Mouse (Mus musculus) hindbrain, postnatal 0 days (tissue): ENCODE measurements at regions not wholly inside any gene's neighbourhood (a gene's known extent, or its start where the extent isn't known, plus 50 kb on each side); places are given as distances from the start of the nearest gene placed in this dataset.
A peak's percentile ranks its signal among the peaks of the same experiment; 100 is the strongest.

ENCODE experiments used
- ATAC-seq: fragments of 200-750 bp; cut with Nextera tagmentation; 2 replicates; pipeline ENCODE4 v1.8.0; 2017; ENCODE audit warnings: mild to moderate bottlenecking, moderate TSS enrichment, moderate library complexity
- DNase-seq: peaks from one replicate; pipeline ENCODE4 v3.0.0-alpha.2; 2015; ENCODE audit warnings: low spot score
- H3K27ac ChIP-seq: fragments of 300-500 bp; sonication (generic); 2 replicates; pipeline ENCODE4 v1.5.1; 2014; ENCODE audit warnings: mild to moderate bottlenecking
- H3K27me3 ChIP-seq: fragments of 300-500 bp; sonication (generic); 2 replicates; pipeline ENCODE4 v1.6.1; 2014; ENCODE audit warnings: low read length, mixed read lengths; ENCODE audit not compliant: insufficient read depth
- H3K36me3 ChIP-seq: fragments of 300-500 bp; sonication (generic); 2 replicates; pipeline ENCODE4 v1.6.1; 2014; ENCODE audit warnings: low read length, mixed read lengths; ENCODE audit not compliant: insufficient read depth
- H3K4me1 ChIP-seq: fragments of 300-500 bp; sonication (generic); 2 replicates; pipeline ENCODE4 v1.6.1; 2014; ENCODE audit warnings: antibody characterized with exemption, low read length, mixed read lengths; ENCODE audit not compliant: insufficient read depth
- H3K4me2 ChIP-seq: fragments of 300-500 bp; sonication (generic); 2 replicates; pipeline ENCODE4 v1.6.1; 2014; ENCODE audit warnings: low read depth, mild to moderate bottlenecking, low read length, moderate library complexity, mixed read lengths
- H3K4me3 ChIP-seq: fragments of 300-500 bp; sonication (generic); 2 replicates; pipeline ENCODE4 v1.5.1; 2014; ENCODE audit warnings: low read length
- H3K9ac ChIP-seq: fragments of 300-500 bp; sonication (generic); replicated peaks from 2 replicates; pipeline ENCODE4 v1.6.1; 2014; ENCODE audit warnings: mild to moderate bottlenecking, low read length, moderate library complexity, mixed read lengths
- H3K9me3 ChIP-seq: fragments of 300-500 bp; sonication (generic); 2 replicates; pipeline ENCODE4 v1.6.1; 2016; ENCODE audit warnings: low read length, mixed read lengths
- CTCF ChIP-seq: IDR thresholded peaks from 2 replicates; pipeline ENCODE4 v1.5.1; 2016; ENCODE audit warnings: antibody characterized with exemption, control low read depth, low read depth
- WGBS: fragments of 180-500 bp; shearing (Covaris S2); extraction: QIAGEN DNeasy Blood & Tissue Kit; methylation state at CpG from one replicate; pipeline ENCODE4 v1.1.7; 2014; 5-methylcytosine and 5-hydroxymethylcytosine counted together

- no peaks in the 10 kb centered on the region for H3K4me1 ChIP-seq
- no peak overlapping the region for H3K4me3 ChIP-seq
- H3K4me2 ChIP-seq = no peak overlapping the region
- no peaks in the 10 kb centered on the region for H3K27me3 ChIP-seq
- H3K9me3 ChIP-seq = no peaks in the 10 kb centered on the region
- no peaks in the 10 kb centered on the region for H3K36me3 ChIP-seq
- no peak for ATAC-seq
- 66% methylated on average over 3 of the region's 3 CpGs for WGBS
- no peak for TF ChIP-seq CTCF
- H3K27ac ChIP-seq = no peak overlapping the region
- no peak overlapping the region for H3K9ac ChIP-seq
- no peak for DNase-seq
Measured at GRCm38 (mm10) chr3:139922267-139922666, 716.8 kb downstream of the Stpg2 start.

GRCm38 (mm10) chr3:139933039-139933438, 727.5 kb downstream of the Stpg2 start:
- ATAC-seq = peak; percentile 76; the same call in 1 of the 2 replicates
- no peak for TF ChIP-seq CTCF
- 14% methylated on average over 4 of the region's 4 CpGs for WGBS
- no peaks in the 10 kb centered on the region for H3K27me3 ChIP-seq
- H3K4me3 ChIP-seq = no peak overlapping the region
- H3K9ac ChIP-seq = no peak overlapping the region
- H3K4me1 ChIP-seq = no peaks in the 10 kb centered on the region
- peak; percentile 72 for DNase-seq
- no peak overlapping the region for H3K4me2 ChIP-seq
- no peaks in the 10 kb centered on the region for H3K9me3 ChIP-seq
- peak overlapping the region; percentile 8; the same call in 1 of the 2 replicates for H3K27ac ChIP-seq
- H3K36me3 ChIP-seq = no peaks in the 10 kb centered on the region

GRCm38 (mm10) chr3:139946209-139946608, 740.7 kb downstream of the Stpg2 start:
- H3K4me1 ChIP-seq = no peaks in the 10 kb centered on the region
- no peak overlapping the region for H3K4me3 ChIP-seq
- DNase-seq (no peak), ATAC-seq (no peak)
- no peaks in the 10 kb centered on the region for H3K36me3 ChIP-seq
- no peak overlapping the region for H3K9ac ChIP-seq
- no peaks in the 10 kb centered on the region for H3K27me3 ChIP-seq
- H3K27ac ChIP-seq = no peak overlapping the region
- no peak for TF ChIP-seq CTCF
- no peak overlapping the region for H3K4me2 ChIP-seq
- WGBS = 92% methylated on average over 2 of the region's 2 CpGs
- no peaks in the 10 kb centered on the region for H3K9me3 ChIP-seq

GRCm38 (mm10) chr3:139947247-139947646, 741.8 kb downstream of the Stpg2 start:
- ATAC-seq = no peak
- H3K9me3 ChIP-seq = no peaks in the 10 kb centered on the region
- no peak overlapping the region for H3K27ac ChIP-seq
- H3K36me3 ChIP-seq = no peaks in the 10 kb centered on the region
- no peaks in the 10 kb centered on the region for H3K27me3 ChIP-seq
- no peak overlapping the region for H3K4me2 ChIP-seq
- WGBS = 75% methylated on average over 4 of the region's 4 CpGs
- H3K4me1 ChIP-seq = no peaks in the 10 kb centered on the region
- no peak overlapping the region for H3K9ac ChIP-seq
- no peak for TF ChIP-seq CTCF
- no peak overlapping the region for H3K4me3 ChIP-seq
- DNase-seq = no peak

- ATAC-seq = no peak
- 55% methylated on average over 4 of the region's 4 CpGs for WGBS
- DNase-seq = peak; percentile 79
Measured at GRCm38 (mm10) chr3:139949096-139949495, 743.6 kb downstream of the Stpg2 start.

GRCm38 (mm10) chr3:139950016-139950705, 744.7 kb downstream of the Stpg2 start:
- Histone ChIP-seq H3K9ac (no peak overlapping the region), H3K27me3 (no peaks in the 10 kb centered on the region), H3K27ac (peak overlapping the region; percentile 9; the same call in 1 of the 2 replicates), H3K9me3 (no peaks in the 10 kb centered on the region), H3K4me2 (no peak overlapping the region), H3K36me3 (no peaks in the 10 kb centered on the region), H3K4me1 (no peaks in the 10 kb centered on the region), H3K4me3 (no peak overlapping the region)
- DNase-seq (peak; percentile 48), ATAC-seq (no peak)
- 61% methylated on average over 8 of the region's 8 CpGs for WGBS
- TF ChIP-seq CTCF = no peak

More at GRCm38 (mm10) chr3:139949096-139949495, 743.6 kb downstream of the Stpg2 start:
- Histone ChIP-seq H3K9ac (no peak overlapping the region), H3K4me3 (no peak overlapping the region), H3K4me1 (no peaks in the 10 kb centered on the region), H3K27ac (no peak overlapping the region), H3K36me3 (no peaks in the 10 kb centered on the region), H3K4me2 (no peak overlapping the region), H3K9me3 (no peaks in the 10 kb centered on the region), H3K27me3 (no peaks in the 10 kb centered on the region)
- TF ChIP-seq CTCF = peak; percentile 67

GRCm38 (mm10) chr3:139951516-139951915, 746.0 kb downstream of the Stpg2 start:
- H3K4me1 ChIP-seq = no peaks in the 10 kb centered on the region
- TF ChIP-seq CTCF = no peak
- H3K27ac ChIP-seq = no peak overlapping the region
- H3K9me3 ChIP-seq = no peaks in the 10 kb centered on the region
- H3K27me3 ChIP-seq = no peaks in the 10 kb centered on the region
- H3K36me3 ChIP-seq = no peaks in the 10 kb centered on the region
- peak; percentile 44 for DNase-seq
- H3K9ac ChIP-seq = no peak overlapping the region
- peak; percentile 40; the same call in 1 of the 2 replicates for ATAC-seq
- WGBS = 81% methylated on average over 8 of the region's 8 CpGs
- H3K4me3 ChIP-seq = no peak overlapping the region
- H3K4me2 ChIP-seq = no peak overlapping the region
